Mouse (Mus musculus) heart, embryonic 15.5 days (tissue): ENCODE measurements around the gene Calml4. TPM values are rescaled to one million over a fixed set of nuclear protein-coding genes. Genes with fewer than 3 reads are reported as not detected.

Source experiments
- ATAC-seq: fragments of 200-750 bp; cut with Nextera tagmentation; replicated peaks from 2 replicates; pipeline ENCODE4 v1.8.0; 2017; ENCODE audit warnings: low read depth, moderate TSS enrichment; ENCODE audit not compliant: insufficient number of reproducible peaks, insufficient read depth, low FRiP score
- H3K27ac ChIP-seq: fragments of 300-500 bp; sonication (generic); 2 replicates; pipeline ENCODE4 v1.5.1; 2015; ENCODE audit warnings: mild to moderate bottlenecking, inconsistent platforms
- H3K27me3 ChIP-seq: fragments of 300-500 bp; sonication (generic); 2 replicates; pipeline ENCODE4 v1.6.1; 2015; ENCODE audit warnings: inconsistent platforms
- H3K36me3 ChIP-seq: fragments of 300-500 bp; sonication (generic); 2 replicates; pipeline ENCODE4 v1.6.1; 2015; ENCODE audit warnings: mild to moderate bottlenecking, inconsistent platforms
- H3K4me1 ChIP-seq: fragments of 300-500 bp; sonication (generic); replicated peaks from 2 replicates; pipeline ENCODE4 v1.6.1; 2015; ENCODE audit warnings: inconsistent platforms
- H3K4me2 ChIP-seq: fragments of 300-500 bp; sonication (generic); 2 replicates; pipeline ENCODE4 v1.6.1; 2015; ENCODE audit warnings: inconsistent platforms, mild to moderate bottlenecking, moderate library complexity
- H3K4me3 ChIP-seq: fragments of 300-500 bp; sonication (generic); 2 replicates; pipeline ENCODE4 v1.5.1; 2015; ENCODE audit warnings: mild to moderate bottlenecking, inconsistent platforms
- H3K9ac ChIP-seq: fragments of 300-500 bp; sonication (generic); 2 replicates; pipeline ENCODE4 v1.6.1; 2015; ENCODE audit warnings: mild to moderate bottlenecking, inconsistent platforms
- H3K9me3 ChIP-seq: fragments of 300-500 bp; sonication (generic); replicated peaks from 2 replicates; pipeline ENCODE4 v1.6.1; 2016; ENCODE audit warnings: inconsistent platforms
- WGBS: fragments of 180-500 bp; shearing (Covaris S2); methylation state at CpG from one replicate; pipeline ENCODE4 v1.1.7; 2015; ENCODE audit warnings: mixed read lengths; 5-methylcytosine and 5-hydroxymethylcytosine counted together
- polyA plus RNA-seq: library from polyadenylated mRNA; unstranded; fragments of >200 nt; fragmentation: Nextera tagmentation; extraction: Ambion mirVana; gene quantifications from 2 replicates; pipeline ENCODE4 v1.2.1, GENCODE M21; 2015

Calml4 gene
- polyA plus RNA-seq = 3.0 and 4.3 TPM in 2 replicates

DNA sequence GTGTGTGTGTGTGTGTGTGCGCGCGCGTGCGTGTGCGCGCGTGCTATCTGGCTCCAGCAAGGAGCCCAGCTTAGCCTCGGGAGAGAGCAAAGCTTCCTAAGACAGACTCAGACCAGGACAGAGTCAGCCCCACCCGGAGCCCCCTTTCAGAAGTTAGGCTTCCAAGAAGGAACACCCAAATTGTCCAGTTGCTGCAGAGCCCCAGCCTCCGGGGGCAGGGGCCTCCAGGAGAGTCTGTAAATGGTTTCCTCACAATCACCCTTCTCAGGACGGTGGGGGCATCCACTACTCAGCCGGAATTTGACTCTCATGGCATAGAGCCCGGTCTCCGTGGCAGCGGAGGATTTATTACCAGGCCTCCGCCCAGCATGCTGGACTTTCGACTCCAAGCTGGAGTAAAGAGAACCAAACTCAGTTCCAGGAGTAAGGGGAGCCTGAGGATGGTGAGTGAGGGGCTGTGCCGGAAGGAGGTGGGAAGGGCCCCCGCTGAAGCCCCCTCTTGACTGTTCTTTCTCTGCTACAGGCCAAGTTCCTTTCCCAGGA, at the start of gene Calml4:
Gene Calml4 (plus strand): TSS at position 362 of the 543 bp plus-strand sequence.
- Histone ChIP-seq H3K27ac (peak within 1 kb of the TSS; percentile 49; the same call in 1 of the 2 replicates), H3K27me3 (no peaks in the 10 kb centered on the region), H3K9me3 (no peaks in the 10 kb centered on the region), H3K4me3 (no peak within 1 kb of the TSS), H3K9ac (no peak within 1 kb of the TSS), H3K4me1 (peaks cover 18% of the 10 kb centered on the region), H3K36me3 (no peaks in the 10 kb centered on the region), H3K4me2 (peak within 1 kb of the TSS; percentile 43)
- peak; percentile 76 for ATAC-seq
- 47% methylated on average over 16 of the region's 20 CpGs for WGBS

GRCm38 (mm10) chr9:62810095-62810494, 47.8 kb upstream of the Calml4 start:
- H3K36me3 ChIP-seq = no peaks in the 10 kb centered on the region
- peak overlapping the region; percentile 85 for H3K4me3 ChIP-seq
- no peaks in the 10 kb centered on the region for H3K9me3 ChIP-seq
- peak overlapping the region; percentile 84 for H3K4me2 ChIP-seq
- H3K27me3 ChIP-seq = no peaks in the 10 kb centered on the region
- H3K4me1 ChIP-seq = peaks cover 31% of the 10 kb centered on the region
- H3K9ac ChIP-seq = peak overlapping the region; percentile 93
- H3K27ac ChIP-seq = no peak overlapping the region
- 11% methylated on average over 8 of the region's 8 CpGs for WGBS
- no peak for ATAC-seq

DNA sequence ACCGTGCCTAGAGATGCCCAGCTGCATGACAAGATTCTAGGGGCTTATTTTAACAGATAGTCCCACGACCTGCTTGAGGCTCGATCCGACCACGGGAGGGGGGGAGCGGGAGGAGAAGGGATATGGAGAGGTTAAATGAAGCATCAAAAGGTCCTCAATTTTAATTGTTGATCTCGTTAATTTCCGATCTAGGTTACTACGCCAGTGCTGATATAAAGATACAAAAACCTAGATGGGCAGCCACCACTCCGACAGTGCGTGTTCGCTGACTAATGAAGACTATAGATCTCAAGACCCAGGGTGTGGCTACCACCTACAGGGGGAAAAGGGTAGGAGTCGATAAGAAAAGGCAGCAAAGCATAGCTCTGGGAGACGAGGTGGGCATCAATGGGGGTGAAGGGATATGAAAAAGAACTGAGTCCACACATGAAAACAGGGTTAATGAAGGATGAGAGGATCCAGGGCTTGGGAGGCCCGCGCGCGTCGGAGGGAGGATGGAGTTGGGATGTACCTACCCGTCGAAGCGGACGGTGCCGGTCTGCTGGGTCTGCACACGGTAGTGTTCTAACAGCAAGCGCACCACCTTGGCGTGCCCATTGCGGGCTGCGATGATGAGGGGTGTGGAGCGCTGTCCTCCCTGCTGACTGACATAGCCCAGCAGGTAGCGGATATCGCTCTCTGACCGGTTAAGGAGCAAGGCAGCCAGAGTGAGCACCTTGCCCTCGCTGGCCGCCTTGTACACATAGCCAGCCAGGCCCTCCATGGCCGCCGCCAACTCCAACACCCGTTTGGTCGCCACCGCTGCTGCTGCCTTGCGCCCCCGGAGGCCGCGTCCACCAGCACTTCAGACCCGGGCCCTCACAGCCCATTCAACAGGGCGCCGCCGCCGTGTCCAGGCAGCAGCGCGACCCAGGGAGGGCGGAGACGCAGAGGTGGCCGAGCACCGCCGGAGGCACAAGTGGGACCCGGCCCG, 47.1 kb upstream of the Calml4 start:
- Histone ChIP-seq H3K4me3 (peak overlapping the region; percentile 85), H3K4me2 (peak overlapping the region; percentile 84), H3K4me1 (peaks cover 31% of the 10 kb centered on the region), H3K27ac (peak overlapping the region; percentile 98), H3K27me3 (no peaks in the 10 kb centered on the region), H3K9ac (peak overlapping the region; percentile 93), H3K9me3 (no peaks in the 10 kb centered on the region), H3K36me3 (no peaks in the 10 kb centered on the region)
- WGBS = under 1% methylated on average over 58 of the region's 58 CpGs
- peak; percentile 50 for ATAC-seq

DNA sequence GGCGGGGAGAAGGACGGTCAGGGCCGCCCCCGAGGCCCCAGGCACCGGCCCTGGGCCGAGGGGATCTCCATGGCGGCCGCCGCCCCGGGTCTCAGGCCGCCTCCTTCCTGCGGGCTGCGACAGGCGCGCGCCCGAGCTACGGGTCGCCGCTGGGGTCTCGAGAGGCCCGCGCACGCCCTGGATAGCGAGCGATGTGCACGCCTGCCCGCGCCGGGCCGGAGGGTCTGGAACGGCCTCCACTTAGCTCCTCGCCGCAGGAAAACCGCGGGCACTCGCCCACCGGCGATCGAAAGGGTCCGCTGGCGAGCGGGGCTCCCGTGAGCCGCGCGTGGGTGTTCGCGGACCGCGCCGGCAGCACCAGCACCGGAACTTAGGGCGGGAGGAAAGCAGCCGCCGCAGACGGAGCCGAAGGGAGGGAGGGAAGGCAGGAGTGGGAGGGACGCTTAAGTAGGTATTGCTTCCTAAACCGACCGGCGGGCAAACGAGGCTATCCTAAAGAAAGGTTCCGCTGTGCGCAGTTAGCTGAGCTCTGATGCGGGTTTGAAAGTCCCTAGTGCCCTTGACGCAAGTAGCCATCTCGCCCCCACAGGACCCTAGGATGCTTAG, 46.3 kb upstream of the Calml4 start, which contains the start of gene Fem1b:
Gene Fem1b (minus strand): TSS at position 419 of the 606 bp plus-strand sequence.
- peak within 1 kb of the TSS; percentile 85 for H3K4me3 ChIP-seq
- H3K9me3 ChIP-seq = no peaks in the 10 kb centered on the region
- no peaks in the 10 kb centered on the region for H3K36me3 ChIP-seq
- WGBS = under 1% methylated on average over 68 of the region's 68 CpGs
- ATAC-seq = peak; percentile 92
- H3K4me2 ChIP-seq = peak within 1 kb of the TSS; percentile 84
- peaks cover 36% of the 10 kb centered on the region for H3K4me1 ChIP-seq
- H3K27ac ChIP-seq = peak within 1 kb of the TSS; percentile 98
- peak within 1 kb of the TSS; percentile 93 for H3K9ac ChIP-seq
- H3K27me3 ChIP-seq = no peaks in the 10 kb centered on the region

DNA sequence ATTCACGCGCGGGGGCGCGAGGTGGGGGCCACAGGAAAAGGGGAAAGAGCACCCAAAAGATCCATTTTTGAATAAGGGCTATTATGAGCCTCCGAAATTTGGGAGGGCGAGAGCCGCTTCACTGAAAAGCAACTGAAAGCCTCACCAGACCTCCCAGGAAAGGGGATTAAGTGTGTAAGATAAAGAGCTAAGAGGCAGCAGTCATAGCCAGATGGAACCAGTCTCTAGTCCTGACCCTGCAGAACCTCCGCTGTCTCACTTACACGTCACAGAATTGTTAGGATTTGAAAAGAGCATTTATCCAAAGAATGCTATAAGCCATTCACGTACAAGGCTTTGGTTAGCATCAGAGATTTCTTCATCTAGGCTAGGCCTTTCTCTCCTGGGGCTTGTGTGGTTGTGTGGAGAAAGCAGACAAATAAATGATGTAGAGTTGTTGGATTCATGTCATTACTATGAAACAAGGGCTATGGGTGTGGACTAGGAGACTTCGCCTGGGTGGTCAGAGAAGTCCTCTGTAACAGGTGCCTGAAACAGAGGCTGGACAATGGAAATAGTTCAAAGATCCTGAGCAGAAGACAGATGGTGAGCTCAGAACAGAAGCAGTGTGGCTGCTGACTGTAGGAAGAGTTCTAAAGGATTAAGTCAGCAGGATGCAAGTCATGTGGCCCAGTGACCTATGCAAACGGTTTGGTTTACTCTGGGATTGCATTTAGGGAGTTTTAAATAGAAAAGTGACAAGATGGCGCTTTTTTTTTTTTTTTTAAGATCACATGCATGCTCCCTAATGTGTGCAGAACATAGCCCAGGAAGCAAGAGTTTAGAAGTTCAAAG, 45.4 kb upstream of the Calml4 start:
- ATAC-seq = no peak; the same call in 1 of the 2 replicates
- Histone ChIP-seq H3K4me2 (peak overlapping the region; percentile 84), H3K9me3 (no peaks in the 10 kb centered on the region), H3K9ac (peak overlapping the region; percentile 93), H3K36me3 (no peaks in the 10 kb centered on the region), H3K4me1 (peaks cover 44% of the 10 kb centered on the region), H3K27ac (peak overlapping the region; percentile 98), H3K27me3 (no peaks in the 10 kb centered on the region), H3K4me3 (peak overlapping the region; percentile 85)
- WGBS = 15% methylated on average over 14 of the region's 14 CpGs

GRCm38 (mm10) chr9:62814751-62815150, 43.1 kb upstream of the Calml4 start:
- H3K4me3 ChIP-seq = no peak overlapping the region
- peaks cover 36% of the 10 kb centered on the region for H3K4me1 ChIP-seq
- no peak overlapping the region for H3K27ac ChIP-seq
- no peaks in the 10 kb centered on the region for H3K36me3 ChIP-seq
- no peaks in the 10 kb centered on the region for H3K9me3 ChIP-seq
- no peak for ATAC-seq
- no peak overlapping the region for H3K4me2 ChIP-seq
- H3K9ac ChIP-seq = no peak overlapping the region
- H3K27me3 ChIP-seq = no peaks in the 10 kb centered on the region
- WGBS = 72% methylated on average over 2 of the region's 2 CpGs

DNA sequence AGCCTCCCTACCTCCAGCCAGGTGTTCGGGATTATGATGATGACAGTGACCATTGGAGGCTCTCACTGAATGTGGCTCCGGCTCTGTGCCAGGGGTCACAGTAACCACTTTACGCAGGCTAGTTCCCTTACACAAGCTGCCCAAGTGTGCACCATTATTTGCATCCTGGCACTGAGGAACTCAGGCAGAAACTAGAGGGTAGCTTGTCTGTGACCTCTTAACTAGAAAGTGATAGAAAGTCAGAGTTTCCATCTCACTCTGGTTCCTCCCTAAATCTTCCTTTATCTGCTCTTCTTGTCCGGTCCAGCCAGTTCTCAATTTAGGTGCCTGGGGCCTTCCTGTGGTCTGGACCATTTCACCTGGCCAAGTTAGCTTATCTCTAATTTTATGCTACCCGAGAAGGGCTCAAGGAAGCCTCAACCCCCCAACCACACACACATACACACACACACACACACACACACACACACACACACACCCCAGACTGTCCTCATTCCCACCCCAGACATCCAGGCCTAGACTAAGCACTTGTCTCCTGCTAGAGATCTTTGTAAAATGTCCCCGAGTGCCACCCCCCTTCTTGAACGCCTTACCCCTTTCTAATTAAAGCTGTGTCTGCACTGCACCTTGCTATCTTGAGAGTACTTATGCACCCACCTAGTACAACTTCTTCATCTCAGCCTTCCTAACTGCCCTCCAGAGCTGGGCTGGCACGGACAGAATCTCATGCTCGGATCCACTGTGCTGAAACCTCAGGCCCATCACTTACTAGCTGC, 41.4 kb upstream of the Calml4 start:
- ATAC-seq = peak; percentile 28; the same call in 1 of the 2 replicates
- no peaks in the 10 kb centered on the region for H3K27me3 ChIP-seq
- no peaks in the 10 kb centered on the region for H3K9me3 ChIP-seq
- H3K36me3 ChIP-seq = no peaks in the 10 kb centered on the region
- no peak overlapping the region for H3K9ac ChIP-seq
- peak overlapping the region; percentile 44 for H3K4me2 ChIP-seq
- WGBS = 57% methylated on average over 9 of the region's 9 CpGs
- peaks cover 31% of the 10 kb centered on the region for H3K4me1 ChIP-seq
- no peak overlapping the region for H3K4me3 ChIP-seq
- H3K27ac ChIP-seq = peak overlapping the region; percentile 65

DNA sequence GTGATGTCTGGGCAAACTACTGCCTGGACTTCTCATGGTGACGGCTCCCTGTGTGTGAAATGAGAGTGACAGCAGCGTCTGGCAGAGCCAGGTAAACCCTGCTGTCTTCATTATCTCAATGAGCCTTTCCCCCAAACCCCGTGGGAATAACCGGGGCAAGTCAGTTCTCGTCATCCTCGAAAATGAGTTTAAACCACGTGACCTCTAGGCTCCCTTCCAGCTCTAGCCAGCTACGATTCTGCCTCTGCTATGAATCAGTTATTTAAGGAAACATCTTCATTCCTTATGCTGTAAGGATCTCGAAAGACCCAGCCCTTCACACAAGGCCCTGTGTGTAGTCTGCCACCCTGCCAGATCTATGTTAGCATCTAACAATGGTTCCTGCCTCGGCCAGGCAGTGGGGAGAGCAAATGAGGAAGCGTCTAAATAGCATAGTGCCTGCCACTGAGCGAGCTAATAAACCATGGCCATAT, 40.7 kb upstream of the Calml4 start:
- Histone ChIP-seq H3K4me2 (peak overlapping the region; percentile 44), H3K4me3 (no peak overlapping the region)

GRCm38 (mm10) chr9:62817828-62818614, 39.9 kb upstream of the Calml4 start:
- no peak overlapping the region for H3K4me2 ChIP-seq
- no peaks in the 10 kb centered on the region for H3K9me3 ChIP-seq
- H3K4me3 ChIP-seq = no peak overlapping the region
- peak overlapping the region; percentile 65 for H3K27ac ChIP-seq
- H3K4me1 ChIP-seq = peaks cover 23% of the 10 kb centered on the region
- WGBS = 63% methylated on average over 4 of the region's 4 CpGs
- no peaks in the 10 kb centered on the region for H3K27me3 ChIP-seq
- no peaks in the 10 kb centered on the region for H3K36me3 ChIP-seq
- H3K9ac ChIP-seq = no peak overlapping the region
- no peak for ATAC-seq

More for the DNA sequence above, 40.7 kb upstream of the Calml4 start:
- Histone ChIP-seq H3K9ac (no peak overlapping the region), H3K9me3 (no peaks in the 10 kb centered on the region), H3K4me1 (peaks cover 30% of the 10 kb centered on the region), H3K36me3 (no peaks in the 10 kb centered on the region), H3K27ac (peak overlapping the region; percentile 65), H3K27me3 (no peaks in the 10 kb centered on the region)
- ATAC-seq = peak; percentile 45
- 35% methylated on average over 12 of the region's 12 CpGs for WGBS
